Mouse (Mus musculus) left cerebral cortex, adult 18-20 months (tissue): ENCODE measurements around the gene Hist1h2ab. TPM values are rescaled to one million over a fixed set of nuclear protein-coding genes. Genes with fewer than 3 reads are reported as not detected.
A peak's percentile ranks its signal among the peaks of the same experiment; 100 is the strongest.
"Not testable (repeated sequence)": the region's sequence is repeated elsewhere in the genome, so short reads cannot be mapped to it uniquely, and the experiment has no call there.

ENCODE experiments used
- DNase-seq, 2 experiments: peaks; one replicate each; pipeline ENCODE4 v3.0.0; 2021 to 2022; ENCODE audit warnings: low spot score in 2 of 2, mixed read lengths in 1 of 2
- long read RNA-seq, 2 experiments: library from polyadenylated mRNA; stranded (forward); transcript quantifications; one replicate each; pipeline ENCODE4 v2.0.0; 2021
- total RNA-seq, 2 experiments: library from RNA; stranded (reverse); gene quantifications; 2 replicates each; pipeline ENCODE4 v1.2.3; 2021

Gene Hist1h2ab
- total RNA-seq: 10 to 100 TPM; 17.2 to 22.5 TPM
- long read RNA-seq, experiment 1: 0 reads
- long read RNA-seq, experiment 2: 0 reads

DNA sequence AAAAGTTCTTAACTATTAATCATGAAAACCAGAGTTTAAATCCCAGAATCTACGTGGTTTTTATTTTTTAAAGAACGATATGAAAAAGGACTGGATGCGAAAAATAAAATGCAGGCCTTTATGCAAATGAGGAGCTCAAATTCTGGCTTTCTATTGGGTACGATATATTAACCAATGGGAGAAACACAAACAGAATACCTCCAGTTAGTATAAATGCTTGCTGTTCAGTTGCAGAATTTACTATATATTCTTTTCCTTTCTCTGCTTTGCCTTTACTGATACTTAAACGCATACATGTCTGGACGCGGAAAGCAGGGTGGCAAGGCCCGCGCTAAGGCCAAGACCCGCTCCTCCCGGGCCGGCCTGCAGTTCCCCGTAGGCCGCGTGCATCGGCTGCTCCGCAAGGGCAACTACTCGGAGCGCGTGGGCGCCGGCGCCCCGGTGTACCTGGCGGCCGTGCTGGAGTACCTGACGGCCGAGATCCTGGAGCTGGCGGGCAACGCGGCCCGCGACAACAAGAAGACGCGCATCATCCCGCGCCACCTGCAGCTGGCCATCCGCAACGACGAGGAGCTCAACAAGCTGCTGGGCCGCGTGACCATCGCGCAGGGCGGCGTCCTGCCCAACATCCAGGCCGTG is at the start of gene Hist1h2ab:
Gene Hist1h2ab, plus strand, starts transcription at position 288 of the 639 bp plus-strand sequence.
- DNase-seq: peak in 1 of 2 experiments; percentile 38

DNA sequence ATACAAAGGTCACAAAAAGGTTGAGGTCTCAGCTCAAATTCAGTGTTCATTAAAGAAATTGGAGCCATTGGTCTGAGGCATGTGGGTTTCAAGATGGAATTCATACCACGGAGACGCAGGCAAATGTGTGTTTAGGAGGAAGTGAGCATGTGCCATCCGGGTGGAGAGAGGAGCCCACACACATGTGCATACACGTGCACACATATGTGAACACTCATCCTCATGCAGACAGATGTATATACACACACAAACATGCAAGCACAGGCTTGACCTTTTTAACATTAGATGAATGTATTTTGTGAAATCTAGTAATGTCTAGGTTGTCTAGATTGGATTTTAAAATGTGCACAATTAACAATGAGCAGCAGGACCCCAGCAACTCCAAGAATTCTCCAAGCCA is 48.7 kb upstream of the Hist1h2ab start:
- no peak for DNase-seq

DNA sequence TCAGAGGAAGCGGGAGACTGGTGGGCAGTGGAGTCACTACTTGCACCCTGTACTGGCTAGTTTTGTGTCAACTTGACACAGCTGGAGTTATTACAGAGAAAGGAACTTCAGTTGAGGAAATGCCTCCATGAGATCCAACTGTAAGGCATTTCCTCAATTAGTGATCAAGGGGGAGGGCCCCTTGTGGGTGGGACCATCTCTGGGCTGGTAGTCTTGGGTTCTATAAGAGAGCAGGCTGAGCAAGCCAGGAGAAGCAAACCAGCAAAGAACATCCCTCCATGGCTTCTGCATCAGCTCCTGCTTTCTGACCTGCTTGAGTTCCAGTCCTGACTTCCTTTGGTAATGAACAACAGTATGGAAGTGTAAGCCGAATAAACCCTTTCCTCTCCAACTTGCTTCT is 48.1 kb upstream of the Hist1h2ab start:
- not testable (repeated sequence) for DNase-seq

DNA sequence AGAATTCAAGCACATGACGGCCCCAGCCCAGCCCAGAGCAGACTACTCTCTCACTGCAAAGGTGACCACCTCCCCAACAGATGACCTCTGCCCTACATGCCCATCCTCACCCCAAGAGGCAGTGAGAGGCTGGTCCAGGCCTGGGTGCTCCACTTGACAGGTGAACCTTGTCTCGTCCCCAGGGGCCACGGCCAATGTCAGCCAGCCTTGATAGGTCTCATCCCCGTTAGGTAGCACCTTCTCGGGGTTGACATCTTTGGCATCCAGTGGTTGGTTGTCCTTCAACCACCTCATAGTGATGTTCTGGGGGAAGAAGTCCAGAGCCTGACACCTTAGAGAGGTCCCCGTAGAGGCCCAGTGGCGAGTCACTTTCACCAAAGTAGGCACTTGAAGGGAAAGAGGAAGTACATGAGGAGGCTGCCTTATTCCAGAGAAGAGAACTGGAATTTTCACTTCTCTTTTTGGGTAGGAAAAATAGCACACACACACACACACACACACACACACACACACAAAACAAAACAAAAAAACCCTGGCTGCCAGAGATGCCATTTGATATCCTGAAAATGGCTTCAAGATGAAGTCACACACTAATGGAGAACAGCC is 45.1 kb upstream of the Hist1h2ab start:
- no peak for DNase-seq

DNA sequence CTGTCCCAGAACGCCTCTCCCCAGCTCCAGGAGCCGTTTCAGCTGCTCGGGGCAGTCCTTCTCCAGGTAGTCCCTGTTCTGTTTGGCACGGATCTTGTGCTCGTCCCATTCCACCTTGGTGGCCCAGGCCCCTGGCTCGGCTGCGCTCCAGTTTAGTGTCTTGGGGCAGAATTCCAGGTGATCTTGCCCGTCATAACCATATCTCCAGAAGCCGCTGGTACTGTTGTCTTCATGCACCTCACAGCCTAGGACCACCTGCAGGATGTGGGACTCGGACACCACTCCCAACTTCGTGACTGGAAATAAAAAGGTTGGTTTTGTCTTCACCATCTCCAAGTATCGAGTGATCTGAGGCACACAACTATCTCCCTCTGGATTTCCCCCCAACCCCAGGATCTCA is 44.2 kb upstream of the Hist1h2ab start:
- DNase-seq: no peak

DNA sequence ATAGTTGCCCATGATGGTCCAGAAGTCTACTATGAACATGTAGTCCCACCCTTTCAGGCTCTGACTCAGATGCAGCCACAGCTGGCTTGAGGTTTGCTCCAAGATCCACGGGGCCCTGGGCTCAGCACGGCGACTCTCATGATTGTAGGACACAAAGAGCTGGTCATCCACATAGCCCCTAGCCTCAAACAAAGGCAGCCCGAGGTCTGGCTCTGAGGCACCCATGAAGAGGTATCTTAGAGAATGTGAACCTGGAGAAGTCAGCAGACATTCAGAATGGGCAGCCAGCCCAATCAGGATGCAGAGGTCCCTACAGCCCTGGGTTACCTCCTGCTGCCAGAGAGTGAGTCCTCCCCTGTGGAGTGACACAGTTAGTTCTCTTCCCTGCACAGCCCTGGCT is 42.9 kb upstream of the Hist1h2ab start:
- no peak for DNase-seq

DNA sequence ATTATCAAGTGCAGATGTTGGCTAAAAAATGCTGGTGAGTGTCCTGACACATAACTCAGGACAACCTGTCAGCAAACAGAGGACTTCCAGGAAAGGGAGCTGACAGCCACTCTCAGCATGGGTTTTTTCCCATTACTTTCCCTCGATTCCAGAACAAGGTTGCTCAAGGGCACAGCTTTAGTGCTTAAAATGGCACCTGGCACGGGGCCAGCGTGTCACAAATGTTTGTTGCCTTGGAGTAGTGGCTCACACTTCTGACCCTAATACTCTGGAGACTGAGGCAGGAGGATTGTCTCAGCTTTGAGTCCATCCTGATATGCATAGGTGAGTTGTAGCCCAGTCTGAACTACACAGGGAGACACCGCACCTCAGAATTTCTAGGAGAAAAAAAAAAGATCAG is 42.3 kb upstream of the Hist1h2ab start:
- DNase-seq: no peak

DNA sequence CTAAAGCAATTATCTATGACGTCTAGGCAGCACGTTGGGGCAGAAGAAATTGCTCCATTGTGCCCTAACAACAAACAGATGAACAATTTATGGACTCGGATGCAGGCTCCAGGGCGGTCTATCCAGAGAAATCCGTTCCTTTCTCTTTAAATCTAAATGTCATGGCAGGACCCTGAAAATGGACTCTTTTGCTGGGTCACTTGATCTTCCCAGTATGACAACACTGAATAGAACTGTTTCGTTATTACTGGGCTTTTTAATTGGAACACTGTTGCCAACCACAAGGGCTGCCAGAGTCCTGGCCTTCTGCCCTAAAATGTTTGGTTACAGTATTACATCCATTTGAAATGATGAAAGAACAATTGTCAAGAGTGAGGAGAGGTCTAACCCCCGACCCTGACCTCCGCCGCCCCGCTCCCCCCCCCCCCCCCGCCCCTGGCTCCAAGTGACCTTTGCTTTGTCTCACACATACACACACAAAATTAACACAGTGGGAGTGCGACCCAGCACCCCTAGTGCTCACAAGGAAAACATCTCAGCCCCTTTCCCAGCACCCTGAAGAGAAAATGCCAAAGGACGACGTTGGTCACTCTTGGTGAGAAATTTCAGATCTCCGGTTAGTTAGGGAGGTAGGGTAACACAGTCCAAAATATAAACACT is 41.1 kb upstream of the Hist1h2ab start:
- DNase-seq: no peak

DNA sequence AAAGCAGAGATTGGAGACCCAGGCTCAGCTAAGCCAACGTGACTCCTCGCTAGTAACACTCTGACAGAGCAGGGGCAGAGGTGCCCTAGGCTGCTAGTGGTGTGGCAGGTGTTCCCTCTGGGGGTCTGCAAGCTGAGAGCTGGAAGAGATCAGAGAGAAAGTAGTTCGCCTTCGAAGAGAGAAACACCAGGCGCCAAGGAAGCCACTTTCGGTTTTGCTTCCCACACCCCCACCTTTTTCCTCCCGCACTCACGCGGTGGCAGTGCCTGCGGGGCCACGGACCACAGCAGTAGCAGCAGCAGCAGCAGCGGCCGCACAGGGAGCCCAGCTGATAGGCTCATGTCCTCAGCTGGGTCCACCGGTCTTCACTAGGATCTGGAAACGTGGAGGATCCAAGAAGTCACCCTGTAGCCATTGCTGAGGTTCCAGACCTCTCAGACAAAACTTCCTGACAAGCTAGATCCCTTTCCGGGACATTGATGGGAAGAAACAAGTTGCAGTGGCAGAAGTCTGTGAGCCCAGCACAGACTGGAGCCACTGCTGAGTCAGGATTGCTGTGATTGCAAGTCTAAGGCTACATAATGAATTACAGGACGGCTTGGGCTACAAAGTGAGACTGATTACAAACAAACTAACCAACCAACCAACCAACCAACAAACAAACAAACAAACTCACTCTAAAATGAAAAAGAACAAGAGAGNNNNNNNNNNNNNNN is 40.4 kb upstream of the Hist1h2ab start, which contains the start of gene Hfe:
Gene Hfe, minus strand, starts transcription at position 481 of the 716 bp plus-strand sequence.
- DNase-seq: peak; percentile 16 to 42

DNA sequence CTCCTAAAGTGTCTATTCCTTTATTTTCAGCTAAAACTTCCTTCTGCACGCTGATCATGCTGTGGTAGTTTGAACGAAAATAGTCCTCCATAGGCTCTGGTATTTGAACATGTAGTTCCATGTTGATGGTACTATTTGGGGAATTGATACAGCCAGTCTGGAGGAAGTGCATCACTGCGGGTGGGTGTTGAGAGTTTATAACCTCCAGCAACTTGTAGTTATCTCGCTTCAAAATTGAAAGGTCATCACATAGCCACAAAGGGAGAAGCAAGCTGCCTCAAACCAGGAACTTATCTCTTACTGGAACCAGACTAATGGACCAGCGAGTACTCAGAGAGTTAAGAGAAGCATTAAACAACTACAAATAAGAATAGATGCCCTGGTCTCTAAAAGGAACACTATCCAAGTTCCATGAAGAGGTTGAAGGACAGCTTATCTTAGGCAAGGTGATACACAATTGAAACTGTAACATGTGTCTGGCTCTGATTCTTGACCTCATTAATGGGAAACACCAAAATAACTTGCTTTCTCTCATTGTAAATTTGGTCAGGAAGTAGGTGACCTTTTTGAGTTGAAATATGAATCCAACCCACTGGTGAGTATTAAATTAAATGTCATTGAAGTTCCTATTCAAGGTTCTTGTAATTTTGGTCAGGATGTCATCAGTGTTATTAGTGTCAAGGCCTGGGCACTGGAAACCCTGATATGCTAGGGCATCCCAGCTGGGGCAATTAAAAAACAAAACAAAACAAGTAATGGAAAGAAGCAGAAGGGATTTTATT is 34.5 kb upstream of the Hist1h2ab start:
- DNase-seq: no peak

DNA sequence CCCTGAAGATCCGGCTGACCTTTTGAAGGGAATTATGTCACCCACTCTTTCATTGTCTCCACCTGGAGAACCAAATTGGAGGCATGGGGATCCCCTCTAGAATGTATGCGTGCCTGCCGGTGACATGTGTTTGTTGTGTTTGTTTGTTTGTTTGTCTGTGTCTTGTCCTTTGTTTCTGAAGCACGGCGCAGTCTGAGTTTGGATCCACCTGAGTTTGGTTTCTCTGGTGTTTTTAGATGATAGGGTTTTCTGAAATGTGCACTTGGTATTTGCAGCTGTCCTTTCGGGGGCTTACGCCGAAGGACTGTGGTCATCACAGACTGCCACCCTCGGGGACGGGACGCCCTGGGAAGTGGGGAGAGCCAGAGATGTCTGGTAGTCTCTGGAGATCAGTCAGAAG is 33.8 kb upstream of the Hist1h2ab start:
- DNase-seq: no peak

DNA sequence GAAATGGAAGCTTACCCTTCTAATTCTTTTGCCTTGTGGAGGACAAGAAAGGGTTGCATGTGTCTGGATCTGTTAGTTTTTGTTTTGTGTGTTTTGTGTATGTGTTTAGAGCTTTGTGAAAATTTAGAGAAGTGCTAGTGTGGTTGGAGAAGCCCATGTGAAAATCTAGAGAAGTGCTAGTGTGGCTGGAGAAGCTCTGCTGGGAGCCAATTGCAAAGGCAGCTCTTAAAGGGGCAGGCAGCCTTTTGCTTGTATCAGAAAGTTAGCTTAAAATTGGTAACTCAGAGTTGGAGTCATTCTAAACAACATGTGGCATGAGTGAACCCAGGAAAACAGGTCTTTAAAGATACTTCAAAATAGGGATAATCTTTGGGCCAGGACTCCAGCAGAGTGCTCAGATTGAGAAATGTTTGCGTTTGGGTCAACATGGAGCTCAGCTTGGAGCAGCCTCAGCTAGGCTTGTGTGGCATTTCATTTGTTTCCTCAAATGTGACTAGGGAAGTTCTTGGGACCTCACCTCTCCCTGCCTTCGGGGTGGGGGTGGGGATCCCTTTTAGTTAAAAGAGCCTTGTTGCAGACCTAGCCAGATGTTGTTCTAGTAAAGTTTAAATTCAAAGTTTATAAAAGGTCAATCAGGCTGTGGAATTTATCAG is 33.2 kb upstream of the Hist1h2ab start:
- not testable (repeated sequence) for DNase-seq

DNA sequence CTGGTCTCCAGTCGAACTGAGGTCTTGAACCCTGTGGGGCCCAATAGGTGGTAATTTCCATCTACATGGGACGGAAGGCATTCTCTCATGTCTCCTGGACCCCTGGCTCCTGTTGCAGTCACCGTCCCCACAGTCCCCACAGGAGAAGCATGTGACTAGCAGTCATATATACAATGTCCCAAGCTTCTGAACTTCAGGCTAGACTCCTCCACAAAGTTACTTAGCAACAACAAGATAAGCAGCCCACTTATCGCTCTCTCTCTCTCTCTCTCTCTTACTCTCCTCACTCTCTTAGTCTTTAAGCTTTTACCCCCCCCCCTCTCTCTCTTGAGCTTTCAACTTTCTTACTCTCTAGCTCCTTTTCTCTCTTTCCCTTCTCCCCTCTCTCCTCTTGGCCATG is 26.7 kb upstream of the Hist1h2ab start:
- no peak for DNase-seq

DNA sequence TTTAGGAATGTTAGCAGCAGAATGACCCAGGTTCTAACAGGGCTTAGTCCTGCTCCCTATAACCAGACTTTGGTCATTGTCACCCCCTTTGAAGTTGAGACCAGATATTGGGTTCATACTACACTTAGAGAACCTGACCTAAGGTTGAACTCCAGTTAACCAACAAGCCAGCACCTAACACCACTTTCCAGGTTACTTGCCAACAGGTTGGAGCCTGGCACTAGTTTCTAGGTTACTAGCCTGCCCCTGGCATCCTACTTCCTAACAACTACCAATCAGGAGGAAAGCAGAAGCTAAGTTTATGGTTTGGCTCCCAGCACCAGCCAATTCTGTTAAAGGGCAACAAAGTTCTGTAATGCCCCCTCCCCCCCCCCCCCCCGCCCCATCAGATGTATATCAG is 25.7 kb upstream of the Hist1h2ab start:
- no peak for DNase-seq

DNA sequence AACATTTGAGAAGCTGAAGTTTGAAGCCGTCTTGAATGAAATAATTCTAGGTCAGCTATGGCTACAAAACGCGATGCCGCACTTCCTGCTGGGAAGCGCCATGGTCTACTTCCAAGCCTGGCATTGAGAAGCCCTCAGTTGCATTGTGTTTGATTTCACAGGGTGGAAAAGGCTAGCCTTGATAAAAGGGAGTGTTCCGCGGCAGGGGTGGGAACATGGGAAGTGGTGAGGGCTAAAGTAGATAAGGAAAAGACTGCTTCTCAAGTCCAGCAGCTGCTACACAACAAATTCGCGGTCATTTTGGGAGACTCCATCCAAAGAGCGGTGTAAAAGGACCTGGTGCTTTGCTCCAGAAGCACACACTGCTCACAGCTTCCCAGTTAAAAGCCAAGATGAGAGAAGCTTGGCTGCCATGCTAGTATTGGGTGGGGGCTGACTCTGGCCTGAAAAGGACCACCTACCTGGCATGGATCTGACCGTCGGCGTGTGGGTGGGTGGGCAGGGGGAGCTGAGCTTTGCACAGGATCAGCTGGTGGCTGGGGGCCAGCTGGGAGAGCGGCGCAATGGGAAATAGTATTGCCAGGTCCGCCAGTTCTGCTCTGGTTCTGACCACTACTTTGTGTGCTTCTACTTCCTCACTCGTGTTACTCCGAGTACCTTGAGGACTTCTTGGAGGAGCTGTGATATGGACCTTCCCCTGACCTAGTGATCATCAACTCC is 22.3 kb upstream of the Hist1h2ab start:
- no peak for DNase-seq

DNA sequence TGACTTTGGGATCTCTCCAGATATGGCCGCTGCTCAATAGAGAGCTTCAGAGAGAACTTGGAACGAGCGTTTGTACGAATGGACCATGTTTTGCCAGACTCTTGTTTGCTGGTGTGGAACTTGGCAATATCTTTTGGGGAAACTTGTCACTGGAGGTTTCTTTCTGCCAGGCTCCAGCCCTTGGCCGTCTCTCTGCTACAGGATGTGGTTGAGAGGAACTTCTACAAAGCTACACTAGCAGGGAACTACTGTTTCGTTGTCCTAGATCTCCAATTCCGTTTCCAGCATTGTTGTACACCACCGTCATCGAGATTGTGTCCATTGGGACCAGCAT is 21.8 kb upstream of the Hist1h2ab start:
- no peak for DNase-seq

DNA sequence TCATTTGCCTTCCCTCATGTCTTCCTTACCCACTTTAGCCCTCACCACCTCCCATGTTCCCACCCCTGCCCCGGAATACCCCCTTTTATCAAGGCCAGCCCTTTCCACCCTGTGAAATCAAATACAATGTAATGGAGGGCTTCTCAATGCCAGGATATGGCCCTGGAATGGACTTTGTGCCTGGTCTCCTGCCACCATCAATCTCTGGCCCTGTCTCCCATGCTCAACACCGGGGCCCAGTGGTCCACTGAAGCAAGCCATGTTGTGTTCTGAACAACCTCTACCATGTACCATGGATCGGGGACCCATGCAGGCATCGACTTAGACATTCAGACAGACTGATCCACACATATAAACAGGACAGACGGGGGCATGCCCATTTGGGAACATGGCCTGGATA is 21.2 kb upstream of the Hist1h2ab start:
- no peak for DNase-seq

DNA sequence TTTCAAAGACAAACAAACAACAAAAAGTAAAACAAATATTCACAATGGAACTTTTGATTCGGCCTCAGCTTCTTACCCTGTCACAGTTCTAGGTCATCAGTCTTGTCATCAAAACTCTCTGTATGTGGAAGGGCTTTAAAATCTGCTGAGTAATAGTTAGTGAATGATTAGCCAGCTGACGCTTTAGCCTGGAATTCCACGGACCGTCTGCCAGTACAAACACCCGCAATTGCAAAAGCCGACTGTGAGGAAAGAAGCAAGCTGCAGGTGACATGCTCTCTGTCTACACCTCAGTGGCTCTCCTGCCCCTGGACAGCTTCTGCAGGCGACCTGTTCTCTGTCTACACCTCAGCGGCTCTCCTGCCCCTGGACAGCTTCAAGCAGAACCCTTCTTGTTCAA is 20.4 kb upstream of the Hist1h2ab start:
- DNase-seq: no peak

DNA sequence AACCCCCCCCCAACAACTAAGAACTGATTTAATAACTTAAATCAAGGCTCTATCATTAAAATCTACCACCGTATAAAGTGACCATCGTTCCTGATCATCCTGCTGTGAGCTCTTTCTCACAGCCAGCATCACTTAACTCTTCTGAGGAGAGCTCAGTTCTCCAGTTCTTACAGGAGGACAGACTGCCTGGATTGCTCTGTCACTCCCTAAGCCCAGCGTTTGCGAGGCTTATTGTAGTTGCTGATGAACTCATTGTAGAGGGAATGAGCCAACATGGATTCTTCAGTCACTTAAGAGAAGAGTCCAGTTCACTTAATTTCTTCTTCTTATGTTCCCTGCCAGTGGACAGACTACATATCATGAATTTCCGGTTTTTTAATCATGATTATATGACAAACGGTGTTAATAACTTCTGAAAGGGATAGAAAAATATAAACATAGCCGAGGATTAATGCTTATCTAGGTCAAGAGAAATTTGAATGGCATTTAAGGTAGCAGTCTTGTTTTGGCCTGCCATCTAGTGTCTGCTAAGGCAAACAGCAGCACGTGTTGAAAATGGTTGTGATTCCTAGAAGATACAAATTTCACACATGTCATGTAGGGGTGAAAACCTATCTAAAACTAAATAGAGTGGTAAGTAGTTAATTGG is 18.6 kb upstream of the Hist1h2ab start:
- DNase-seq: no peak
